Mouse (Mus musculus) lung, embryonic 15.5 days (tissue): ENCODE measurements around the gene Dok3. TPM values are rescaled to one million over a fixed set of nuclear protein-coding genes. Genes with fewer than 3 reads are reported as not detected.

ENCODE experiments used
- ATAC-seq: fragments of 200-750 bp; cut with Nextera tagmentation; 2 replicates; pipeline ENCODE4 v1.8.0; 2017; ENCODE audit warnings: moderate number of reproducible peaks, borderline replicate concordance; ENCODE audit not compliant: low FRiP score, low TSS enrichment; ENCODE audit errors: extremely low read depth
- H3K27ac ChIP-seq: fragments of 300-500 bp; sonication (generic); 2 replicates; pipeline ENCODE4 v1.5.1; 2015; ENCODE audit warnings: moderate library complexity, mild to moderate bottlenecking, inconsistent platforms
- H3K27me3 ChIP-seq: fragments of 300-500 bp; sonication (generic); 2 replicates; pipeline ENCODE4 v1.6.1; 2015; ENCODE audit warnings: inconsistent platforms
- H3K36me3 ChIP-seq: fragments of 300-500 bp; sonication (generic); 2 replicates; pipeline ENCODE4 v1.6.1; 2015; ENCODE audit warnings: inconsistent platforms
- H3K4me1 ChIP-seq: fragments of 300-500 bp; sonication (generic); 2 replicates; pipeline ENCODE4 v1.6.1; 2015; ENCODE audit warnings: inconsistent platforms
- H3K4me2 ChIP-seq: fragments of 300-500 bp; sonication (generic); 2 replicates; pipeline ENCODE4 v1.6.1; 2015; ENCODE audit warnings: inconsistent platforms, mild to moderate bottlenecking, moderate library complexity
- H3K4me3 ChIP-seq: fragments of 300-500 bp; sonication (generic); 2 replicates; pipeline ENCODE4 v1.5.1; 2015; ENCODE audit warnings: mild to moderate bottlenecking, inconsistent platforms
- H3K9ac ChIP-seq: fragments of 300-500 bp; sonication (generic); 2 replicates; pipeline ENCODE4 v1.6.1; 2015; ENCODE audit warnings: inconsistent platforms
- H3K9me3 ChIP-seq: fragments of 300-500 bp; sonication (generic); 2 replicates; pipeline ENCODE4 v1.6.1; 2016; ENCODE audit warnings: inconsistent platforms
- WGBS: fragments of 180-500 bp; shearing (Covaris S2); methylation state at CpG from one replicate; pipeline ENCODE4 v1.1.7; 2015; 5-methylcytosine and 5-hydroxymethylcytosine counted together
- polyA plus RNA-seq: library from polyadenylated mRNA; unstranded; fragments of >200 nt; fragmentation: Nextera tagmentation; extraction: Ambion mirVana; gene quantifications from 2 replicates; pipeline ENCODE4 v1.2.1, GENCODE M21; 2015

Dok3 gene
- polyA plus RNA-seq, 1 experiment from 2014 or later = 3.1 TPM

DNA sequence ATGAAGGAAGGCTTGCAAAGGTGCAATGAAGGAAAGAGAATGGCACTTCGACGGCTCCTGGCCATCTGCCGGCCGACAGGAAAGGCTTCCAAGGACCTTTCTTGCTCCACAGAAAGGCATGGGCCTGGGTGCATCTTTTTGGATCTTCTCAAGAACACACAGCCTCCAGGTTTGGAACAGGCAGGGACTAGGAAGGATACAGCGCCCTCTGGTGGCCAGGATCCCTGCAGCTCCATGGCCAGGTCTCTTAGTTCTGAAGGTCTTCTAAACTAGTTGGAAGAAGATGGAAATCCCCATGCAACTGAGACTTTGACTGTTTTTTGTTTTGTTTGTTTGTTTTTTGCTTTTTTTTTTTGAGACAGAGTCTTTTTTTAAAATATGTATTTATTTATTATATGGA, 12.1 kb downstream of the Dok3 start:
- ATAC-seq = no peak
- no peak overlapping the region for H3K4me3 ChIP-seq
- no peak overlapping the region for H3K9ac ChIP-seq
- no peaks in the 10 kb centered on the region for H3K9me3 ChIP-seq
- H3K36me3 ChIP-seq = no peaks in the 10 kb centered on the region
- no peak overlapping the region for H3K4me2 ChIP-seq
- peaks cover 8% of the 10 kb centered on the region for H3K4me1 ChIP-seq
- WGBS = 2% methylated on average over 5 of the region's 5 CpGs
- no peak overlapping the region for H3K27ac ChIP-seq
- peaks cover 13% of the 10 kb centered on the region; the same call in 1 of the 2 replicates for H3K27me3 ChIP-seq

DNA sequence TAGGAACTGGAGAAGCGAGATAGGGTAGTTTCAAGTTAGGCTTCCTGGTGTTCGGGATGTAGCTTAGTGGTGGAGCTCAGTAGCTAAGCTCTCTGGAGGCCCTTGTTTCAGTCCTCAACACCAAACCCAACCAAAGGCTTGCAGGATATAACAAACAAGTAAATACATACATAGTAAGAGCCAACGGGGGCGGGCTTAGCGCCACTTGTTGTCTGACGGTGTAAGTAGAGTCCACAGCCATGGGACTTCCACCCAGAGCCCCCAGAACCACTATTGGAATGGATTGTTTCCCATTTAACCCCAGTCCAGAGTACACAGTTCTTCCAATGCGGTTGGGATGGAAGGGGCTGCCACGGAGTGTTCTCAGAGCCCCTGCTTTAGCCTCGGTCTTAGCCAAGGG, 15.3 kb downstream of the Dok3 start:
- Histone ChIP-seq H3K36me3 (peaks cover 11% of the 10 kb centered on the region), H3K9me3 (no peaks in the 10 kb centered on the region), H3K4me2 (peak overlapping the region; percentile 71), H3K4me3 (peak overlapping the region; percentile 73), H3K27me3 (peaks cover 13% of the 10 kb centered on the region; the same call in 1 of the 2 replicates), H3K9ac (no peak overlapping the region), H3K4me1 (peaks cover 30% of the 10 kb centered on the region), H3K27ac (no peak overlapping the region)
- WGBS = 35% methylated on average over 9 of the region's 9 CpGs
- ATAC-seq = no peak

DNA sequence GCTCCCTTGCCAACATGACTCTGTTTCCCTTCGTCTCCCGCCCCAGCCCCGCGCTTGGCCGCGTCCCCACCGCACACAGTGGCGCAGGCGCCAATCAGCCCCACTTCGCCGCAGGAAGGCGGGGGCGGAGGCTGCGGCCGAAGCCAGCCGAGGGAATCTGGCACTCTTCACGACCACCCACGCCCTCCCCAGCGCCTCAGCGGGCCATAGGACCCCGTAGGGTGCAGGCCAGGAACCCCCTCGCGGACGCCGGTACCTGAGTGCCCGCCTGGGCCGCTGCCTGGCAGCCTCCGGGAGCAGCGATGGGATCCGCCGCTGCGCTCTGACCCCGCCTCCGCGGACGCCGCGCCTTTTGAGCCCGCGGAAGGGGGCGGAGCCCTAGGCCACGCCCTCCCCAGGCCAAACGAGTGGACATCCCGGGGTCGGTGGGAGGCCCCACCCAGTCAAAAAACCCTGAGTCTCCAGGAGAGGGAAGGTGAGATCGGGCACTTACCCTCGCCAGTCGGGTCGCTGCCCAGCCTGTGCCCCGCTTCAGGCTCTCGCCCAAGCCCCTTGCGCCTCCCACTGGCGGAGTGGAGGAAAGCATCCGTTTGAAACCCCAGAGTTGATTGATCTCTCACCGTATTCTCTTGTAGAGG, 15.9 kb downstream of the Dok3 start, which contains the start of gene Pdlim7:
Gene Pdlim7, minus strand, starts transcription at position 566 of the 638 bp plus-strand sequence.
- Histone ChIP-seq H3K4me2 (peak within 1 kb of the TSS; percentile 71), H3K9me3 (no peaks in the 10 kb centered on the region), H3K27me3 (peaks cover 13% of the 10 kb centered on the region; the same call in 1 of the 2 replicates), H3K4me1 (peaks cover 30% of the 10 kb centered on the region), H3K27ac (peak within 1 kb of the TSS; percentile 94), H3K9ac (peak within 1 kb of the TSS; percentile 78), H3K4me3 (peak within 1 kb of the TSS; percentile 73), H3K36me3 (peaks cover 17% of the 10 kb centered on the region)
- WGBS = under 1% methylated on average over 55 of the region's 55 CpGs
- ATAC-seq = peak; percentile 63

DNA sequence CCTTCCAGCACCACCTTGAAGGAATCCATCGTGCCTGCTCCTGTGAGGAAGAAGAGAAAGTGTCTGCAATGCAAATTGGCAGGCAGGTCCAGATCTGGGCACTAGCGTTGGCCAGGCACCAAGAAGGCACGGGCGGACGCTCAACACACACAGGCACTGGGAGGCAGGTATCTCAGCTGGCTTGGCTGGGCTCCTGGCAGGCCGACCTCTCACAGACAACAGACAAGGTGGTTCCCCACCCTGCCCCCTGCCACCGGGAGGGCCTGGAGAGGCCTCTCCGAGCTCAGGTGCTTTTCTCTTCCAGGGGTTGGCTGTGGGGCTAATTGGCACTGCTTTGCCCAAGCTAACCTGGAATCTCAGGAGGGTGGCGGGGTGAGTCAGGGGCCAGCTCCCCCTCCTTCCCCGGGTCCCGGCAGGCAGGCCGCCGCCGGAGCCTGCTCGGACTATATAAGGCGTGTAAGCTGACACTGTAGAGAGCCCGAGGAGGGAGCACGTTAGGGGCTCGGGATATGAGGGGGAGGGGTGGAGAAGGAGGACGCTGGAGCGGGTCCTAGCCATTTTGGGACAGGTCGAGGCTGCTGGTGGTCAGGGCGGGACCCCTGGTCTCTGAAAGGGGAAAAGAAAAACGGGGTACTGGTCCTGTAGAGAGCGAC, 16.6 kb downstream of the Dok3 start:
- H3K36me3 ChIP-seq = peaks cover 24% of the 10 kb centered on the region
- H3K4me3 ChIP-seq = peak overlapping the region; percentile 73
- peak overlapping the region; percentile 94 for H3K27ac ChIP-seq
- ATAC-seq = peak; percentile 61
- no peaks in the 10 kb centered on the region for H3K9me3 ChIP-seq
- peaks cover 13% of the 10 kb centered on the region; the same call in 1 of the 2 replicates for H3K27me3 ChIP-seq
- peak overlapping the region; percentile 71 for H3K4me2 ChIP-seq
- WGBS = under 1% methylated on average over 25 of the region's 25 CpGs
- H3K9ac ChIP-seq = peak overlapping the region; percentile 78
- peaks cover 30% of the 10 kb centered on the region for H3K4me1 ChIP-seq

DNA sequence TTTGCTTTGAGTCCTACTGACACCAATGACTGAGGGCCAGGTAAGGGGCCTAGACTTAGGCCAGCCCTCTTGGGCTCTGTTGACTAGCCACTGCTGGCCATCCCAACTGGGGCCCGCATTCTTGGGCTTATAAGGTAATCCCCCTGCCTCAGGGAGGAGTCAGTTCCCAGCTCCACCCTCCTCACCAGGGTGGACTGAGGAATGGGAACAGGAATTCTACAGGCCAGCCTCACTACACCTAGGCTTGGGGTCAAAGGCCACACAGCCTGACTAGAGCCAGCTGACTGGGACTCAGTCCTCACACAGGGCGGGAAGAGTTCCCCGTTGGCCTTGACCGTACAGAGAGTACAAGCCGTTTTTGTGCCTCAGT, 17.6 kb downstream of the Dok3 start:
- Histone ChIP-seq H3K9me3 (no peaks in the 10 kb centered on the region), H3K4me1 (peaks cover 30% of the 10 kb centered on the region), H3K4me3 (peak overlapping the region; percentile 73), H3K27ac (peak overlapping the region; percentile 94), H3K36me3 (peaks cover 34% of the 10 kb centered on the region), H3K9ac (peak overlapping the region; percentile 18; the same call in 1 of the 2 replicates), H3K27me3 (peaks cover 13% of the 10 kb centered on the region; the same call in 1 of the 2 replicates), H3K4me2 (peak overlapping the region; percentile 71)
- WGBS = 22% methylated on average over 5 of the region's 5 CpGs
- ATAC-seq = peak; percentile 4; the same call in 1 of the 2 replicates

DNA sequence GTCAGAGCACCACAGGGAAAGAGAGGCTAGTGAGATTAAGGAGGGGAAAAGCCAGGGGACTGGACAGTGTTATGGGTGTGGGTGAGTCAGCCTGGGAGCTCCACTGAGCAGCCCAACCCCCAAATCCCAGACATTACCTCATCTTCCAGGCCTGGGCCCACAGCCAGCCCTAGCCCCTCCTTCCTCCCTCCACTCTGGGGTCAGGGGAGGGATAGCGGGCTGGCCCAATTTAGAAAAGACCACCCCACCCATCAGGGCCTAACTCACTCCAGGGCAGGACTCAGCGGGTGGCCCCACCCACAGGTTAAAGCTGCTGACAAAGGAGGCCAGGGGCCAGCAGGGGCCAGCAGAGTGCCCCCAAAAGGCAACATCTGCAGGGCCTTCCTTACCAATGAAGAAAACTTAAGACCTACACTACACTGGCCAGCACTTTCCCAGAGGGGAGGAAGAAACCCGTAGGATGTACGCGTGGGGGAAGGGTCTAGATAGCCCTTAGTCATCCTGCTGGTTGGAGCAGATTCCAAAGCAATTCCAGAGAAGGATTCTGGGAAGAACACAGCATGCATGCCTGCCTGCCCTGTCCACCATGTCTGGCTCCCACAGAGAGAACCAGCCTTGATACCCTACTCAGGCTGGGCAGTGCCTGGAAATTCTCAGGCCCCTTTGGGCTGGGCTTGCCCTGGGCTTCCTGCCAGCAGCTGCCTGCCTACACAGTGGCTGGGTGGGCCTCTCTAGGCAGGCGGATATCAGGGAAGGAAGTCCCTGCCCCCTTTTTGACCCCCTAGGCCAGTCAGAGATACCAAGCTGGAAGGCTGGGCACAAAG, 18.2 kb downstream of the Dok3 start:
- Histone ChIP-seq H3K4me2 (peak overlapping the region; percentile 71), H3K9me3 (no peaks in the 10 kb centered on the region), H3K4me1 (peaks cover 30% of the 10 kb centered on the region), H3K27ac (peak overlapping the region; percentile 94), H3K36me3 (peaks cover 40% of the 10 kb centered on the region), H3K4me3 (peak overlapping the region; percentile 73), H3K9ac (peak overlapping the region; percentile 18; the same call in 1 of the 2 replicates), H3K27me3 (peaks cover 13% of the 10 kb centered on the region; the same call in 1 of the 2 replicates)
- peak; percentile 86 for ATAC-seq
- WGBS = 1% methylated on average over 6 of the region's 6 CpGs

DNA sequence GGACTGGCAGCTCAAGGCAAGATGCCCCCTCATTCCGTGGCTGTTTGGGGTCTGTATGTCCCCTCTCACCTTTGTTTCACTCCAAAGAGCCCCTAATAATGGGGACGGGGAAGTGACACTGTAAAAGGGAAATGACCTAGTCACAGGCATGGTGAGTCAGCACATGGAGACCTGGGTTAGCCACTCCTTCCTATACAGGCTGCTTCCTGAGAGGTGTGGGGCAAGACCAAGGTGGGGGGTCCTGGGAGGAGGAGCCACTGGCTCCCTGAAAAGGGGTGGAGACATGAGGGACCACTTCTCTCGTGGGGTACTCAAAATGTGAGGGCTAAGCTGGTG, 18.8 kb downstream of the Dok3 start:
- peaks cover 30% of the 10 kb centered on the region for H3K4me1 ChIP-seq
- peak overlapping the region; percentile 94 for H3K27ac ChIP-seq
- peak overlapping the region; percentile 71 for H3K4me2 ChIP-seq
- H3K4me3 ChIP-seq = no peak overlapping the region; the same call in 1 of the 2 replicates
- H3K9ac ChIP-seq = no peak overlapping the region
- H3K27me3 ChIP-seq = peaks cover 12% of the 10 kb centered on the region; the same call in 1 of the 2 replicates
- H3K36me3 ChIP-seq = peaks cover 46% of the 10 kb centered on the region
- 28% methylated on average over 3 of the region's 3 CpGs for WGBS
- H3K9me3 ChIP-seq = no peaks in the 10 kb centered on the region
- peak; percentile 3; the same call in 1 of the 2 replicates for ATAC-seq

DNA sequence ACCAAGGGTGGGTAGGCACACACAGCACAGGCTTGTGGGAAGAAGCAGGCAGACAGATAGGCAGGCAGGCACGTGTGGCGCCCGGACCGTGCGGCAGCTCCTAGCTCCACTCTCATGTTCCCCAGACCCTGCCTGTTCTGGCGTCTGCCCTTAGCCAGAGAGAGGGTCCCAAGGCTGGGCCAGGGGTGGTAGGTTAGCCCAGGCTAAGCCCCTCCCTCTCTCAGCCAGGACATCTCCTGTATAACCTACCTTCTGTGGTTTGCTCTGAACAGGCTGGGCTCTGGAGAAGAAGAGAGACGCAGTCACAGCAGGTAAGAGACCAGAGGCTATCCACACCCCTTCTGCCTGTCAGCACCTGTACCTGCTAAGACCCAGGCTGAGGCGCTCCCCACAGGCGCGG, 20.6 kb downstream of the Dok3 start:
- no peak for ATAC-seq
- Histone ChIP-seq H3K27me3 (no peaks in the 10 kb centered on the region), H3K27ac (no peak overlapping the region), H3K36me3 (peaks cover 63% of the 10 kb centered on the region), H3K9ac (no peak overlapping the region), H3K9me3 (no peaks in the 10 kb centered on the region), H3K4me3 (no peak overlapping the region), H3K4me2 (no peak overlapping the region), H3K4me1 (peaks cover 26% of the 10 kb centered on the region)
- WGBS = 88% methylated on average over 10 of the region's 10 CpGs

DNA sequence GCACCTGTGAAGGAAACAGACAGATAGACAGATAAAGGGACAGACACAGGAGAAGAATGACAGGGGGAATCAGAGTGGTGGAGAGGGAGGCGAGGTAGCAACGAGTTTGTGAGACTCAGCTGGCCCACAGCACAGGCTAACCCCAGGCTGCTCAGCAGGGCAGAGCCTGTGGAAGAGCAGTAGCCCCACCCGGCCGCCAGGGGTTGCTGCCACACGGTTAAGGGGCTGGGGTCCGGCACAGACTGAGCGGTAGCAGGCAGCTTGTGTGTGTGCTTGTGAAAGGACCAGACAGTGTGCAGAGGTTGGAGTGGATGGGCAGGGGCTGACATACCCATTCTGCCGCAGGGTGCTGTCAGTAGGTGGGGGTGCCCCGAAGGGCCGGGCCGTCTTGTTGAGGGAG, 21.2 kb downstream of the Dok3 start:
- H3K4me3 ChIP-seq = no peak overlapping the region
- ATAC-seq = no peak
- WGBS = 67% methylated on average over 11 of the region's 11 CpGs
- peaks cover 70% of the 10 kb centered on the region for H3K36me3 ChIP-seq
- no peak overlapping the region for H3K27ac ChIP-seq
- H3K27me3 ChIP-seq = no peaks in the 10 kb centered on the region
- no peak overlapping the region for H3K9ac ChIP-seq
- no peaks in the 10 kb centered on the region for H3K9me3 ChIP-seq
- no peak overlapping the region for H3K4me2 ChIP-seq
- H3K4me1 ChIP-seq = peaks cover 24% of the 10 kb centered on the region

DNA sequence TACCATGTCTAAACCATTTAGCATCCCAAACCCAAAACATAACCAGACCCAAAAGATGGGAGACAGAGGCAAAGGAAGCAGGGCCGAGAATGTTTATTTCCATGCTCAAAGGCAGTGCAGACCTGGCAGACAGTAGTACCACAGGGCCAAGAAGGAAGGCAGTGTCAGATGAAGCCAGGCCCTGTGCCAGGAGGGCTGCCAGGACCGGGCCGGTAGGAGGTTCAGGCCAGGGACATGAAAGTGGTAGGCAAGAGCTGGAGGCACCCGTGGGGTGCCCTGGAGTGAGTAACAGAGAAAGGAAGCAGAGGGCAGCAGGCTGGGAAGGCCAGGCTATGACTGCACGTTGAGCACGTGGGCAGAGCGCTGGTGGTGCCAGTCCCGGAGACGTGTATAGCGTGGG, 22.4 kb downstream of the Dok3 start:
- H3K36me3 ChIP-seq = peaks cover 80% of the 10 kb centered on the region
- ATAC-seq = no peak
- 84% methylated on average over 10 of the region's 10 CpGs for WGBS

DNA sequence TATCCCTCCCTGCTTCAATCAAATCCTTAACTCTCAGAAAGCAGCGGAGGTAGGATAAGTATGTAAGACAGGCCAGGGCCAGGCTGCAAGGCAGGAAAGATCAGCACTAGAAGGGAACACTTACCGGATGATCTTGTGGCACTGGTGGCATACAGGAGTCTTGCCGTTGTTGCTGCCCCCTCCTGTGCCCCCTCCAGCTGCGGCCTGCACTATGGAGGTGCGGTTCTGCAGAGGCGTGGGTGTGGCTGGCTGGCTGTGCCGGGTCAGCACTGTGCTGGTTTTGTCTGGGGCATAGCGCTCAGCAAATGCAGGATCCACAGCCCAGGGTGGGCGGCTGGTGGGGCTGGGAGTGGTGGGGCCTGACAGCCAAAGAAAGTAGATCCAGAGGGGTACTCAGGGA, 23.3 kb downstream of the Dok3 start:
- Histone ChIP-seq H3K36me3 (peaks cover 84% of the 10 kb centered on the region), H3K27ac (no peak overlapping the region), H3K4me1 (peaks cover 10% of the 10 kb centered on the region), H3K4me2 (no peak overlapping the region), H3K27me3 (peaks cover 4% of the 10 kb centered on the region; the same call in 1 of the 2 replicates), H3K9me3 (no peaks in the 10 kb centered on the region), H3K9ac (no peak overlapping the region), H3K4me3 (no peak overlapping the region)
- no peak for ATAC-seq
- 93% methylated on average over 9 of the region's 9 CpGs for WGBS

More for the DNA sequence above, 22.4 kb downstream of the Dok3 start:
- Histone ChIP-seq H3K27me3 (peaks cover 4% of the 10 kb centered on the region; the same call in 1 of the 2 replicates), H3K4me2 (no peak overlapping the region), H3K9me3 (no peaks in the 10 kb centered on the region), H3K27ac (no peak overlapping the region), H3K9ac (no peak overlapping the region), H3K4me3 (no peak overlapping the region), H3K4me1 (peaks cover 19% of the 10 kb centered on the region)
